In genomic region chr2:120871447-120872336, GRCm38 (mm10) we compare ENCODE assay signal across 13 mouse cellular contexts. TPM values are rescaled to one million over a fixed set of nuclear protein-coding genes. Genes with fewer than 3 reads are reported as not detected.
DNase-seq lines count a peak whose midpoint lies in the region; ATAC-seq and TF ChIP-seq lines count a peak whose summit lies in the region.
"Had no signal": no experiment of that assay in that cellular context is flagged by ENCODE, and none has a peak within 500 bp of the region (broad histone marks: within the 10 kb centered on the region; RNA-seq: fewer than 3 reads in every experiment).

No protein-coding gene starts in this region.

- WGBS in midbrain, embryonic 11.5 days, result 89% methylated on average over 9 of the region's 9 CpGs
- 70% methylated on average over 9 of the region's 9 CpGs for WGBS in midbrain, postnatal 0 days
- 67% methylated on average over 9 of the region's 9 CpGs for WGBS in stomach, postnatal 0 days

- H3K36me3 ChIP-seq in midbrain, embryonic 11.5 days (ENCODE audit: control insufficient read depth, insufficient read depth, low read length), result no peaks in the 10 kb centered on the region
- peaks cover 52% of the 10 kb centered on the region for H3K36me3 ChIP-seq in midbrain, postnatal 0 days (ENCODE audit: insufficient read depth, low read length)
- 0 out of 2 replicates have a peak, but pooled peaks cover 11% of the 10 kb centered on the region for H3K36me3 ChIP-seq in stomach, postnatal 0 days (ENCODE audit: control insufficient read depth, insufficient read depth, low read length)

- no peak overlapping the region for H3K4me2 ChIP-seq in midbrain, embryonic 11.5 days
- no peak overlapping the region for H3K4me2 ChIP-seq in midbrain, postnatal 0 days (ENCODE audit: low read depth, low read length, poor library complexity, severe bottlenecking)
- H3K4me2 ChIP-seq in stomach, postnatal 0 days (replicated peaks; ENCODE audit: low read depth), result no peak overlapping the region
- H3K4me2 ChIP-seq: liver, embryonic 15.5 days had no signal

- H3K9me3 ChIP-seq in midbrain, embryonic 11.5 days (ENCODE audit: control insufficient read depth, low read length), result no peaks in the 10 kb centered on the region
- H3K9me3 ChIP-seq in midbrain, postnatal 0 days (ENCODE audit: low read length), result no peaks in the 10 kb centered on the region
- H3K9me3 ChIP-seq in stomach, postnatal 0 days (ENCODE audit: control insufficient read depth, low read length), result no peaks in the 10 kb centered on the region
- H3K9me3 ChIP-seq: liver, embryonic 15.5 days had no signal

- ATAC-seq in midbrain, embryonic 11.5 days (ENCODE audit: low FRiP score), result no peak
- no peak for ATAC-seq in midbrain, postnatal 0 days (ENCODE audit: low FRiP score)
- ATAC-seq in stomach, postnatal 0 days (ENCODE audit: low FRiP score, low TSS enrichment), result no peak
- ATAC-seq: forebrain, embryonic 16.5 days had no signal

- no peaks in the 10 kb centered on the region for H3K4me1 ChIP-seq in midbrain, embryonic 11.5 days (ENCODE audit: control insufficient read depth, insufficient read depth, low read length)
- no peaks in the 10 kb centered on the region for H3K4me1 ChIP-seq in midbrain, postnatal 0 days (ENCODE audit: insufficient read depth, low read length)
- H3K4me1 ChIP-seq in stomach, postnatal 0 days (replicated peaks; ENCODE audit: control insufficient read depth, insufficient read depth), result no peaks in the 10 kb centered on the region
- H3K4me1 ChIP-seq: liver, embryonic 15.5 days had no signal

- H3K27ac ChIP-seq in midbrain, embryonic 11.5 days (ENCODE audit: low read depth, low read length), result no peak overlapping the region
- H3K27ac ChIP-seq in midbrain, postnatal 0 days (ENCODE audit: low read depth, low read length), result no peak overlapping the region
- peak overlapping the region; percentile 63; the same call in 1 of the 2 replicates for H3K27ac ChIP-seq in stomach, postnatal 0 days (replicated peaks)
- H3K27ac ChIP-seq: liver, embryonic 15.5 days had no signal

- no peak for TF ChIP-seq EP300 in stomach, postnatal 0 days (optimal IDR thresholded peaks at IDR 0.05)

- no peaks in the 10 kb centered on the region for H3K27me3 ChIP-seq in midbrain, embryonic 11.5 days (ENCODE audit: control insufficient read depth, insufficient read depth, low read length)
- H3K27me3 ChIP-seq in midbrain, postnatal 0 days (ENCODE audit: insufficient read depth, low read length), result no peaks in the 10 kb centered on the region
- no peaks in the 10 kb centered on the region for H3K27me3 ChIP-seq in stomach, postnatal 0 days (ENCODE audit: control insufficient read depth, insufficient read depth, low read length)
- H3K27me3 ChIP-seq: CH12.LX; liver, embryonic 15.5 days had no signal

- H3K4me3 ChIP-seq in midbrain, embryonic 11.5 days (ENCODE audit: low read depth, low read length), result no peak overlapping the region
- H3K4me3 ChIP-seq in midbrain, postnatal 0 days (ENCODE audit: low read depth, low read length), result no peak overlapping the region
- no peak overlapping the region for H3K4me3 ChIP-seq in stomach, postnatal 0 days (ENCODE audit: low read depth, low read length)
- H3K4me3 ChIP-seq: liver, embryonic 15.5 days had no signal

- no peak for TF ChIP-seq CTCF in midbrain, postnatal 0 days (IDR thresholded peaks at IDR 0.05)
- TF ChIP-seq CTCF in stomach, postnatal 0 days (IDR thresholded peaks at IDR 0.05; ENCODE audit: low read depth), result no peak

- peak; percentile 27 to 31 for DNase-seq in frontal cortex, postnatal 36 days (ENCODE audit: low spot score in 2 of 2)
- no peak for DNase-seq in frontal cortex, postnatal 25 days (ENCODE audit: low spot score in 2 of 2)
- DNase-seq in midbrain, embryonic 11.5 days (ENCODE audit: low spot score, missing footprints), result peak; percentile 71
- no peak for DNase-seq in midbrain, postnatal 0 days (ENCODE audit: low spot score)
- DNase-seq in heart, postnatal 4 days, result peak; percentile 48
- no peak for DNase-seq in stomach, postnatal 0 days (ENCODE audit: low spot score)
- DNase-seq in thymus, postnatal 4 days, result no peak
- DNase-seq in cerebellum, postnatal 25 days, result no peak
- DNase-seq: adrenal gland, adult 8-10 months; spleen, adult 18-20 months had no signal

- H3K9ac ChIP-seq in midbrain, embryonic 11.5 days (ENCODE audit: low read length), result no peak overlapping the region
- H3K9ac ChIP-seq in midbrain, postnatal 0 days (replicated peaks; ENCODE audit: low read length, poor library complexity, severe bottlenecking), result no peak overlapping the region
- H3K9ac ChIP-seq in stomach, postnatal 0 days (ENCODE audit: low read length), result no peak overlapping the region
- H3K9ac ChIP-seq: liver, embryonic 15.5 days had no signal

RNA-seq across cellular contexts. Expression of gene Ttbk2, which starts 21.3 kb away (rescaled TPM):
- 9.5 and 10.3 TPM in 2 replicates for polyA plus RNA-seq in midbrain, embryonic 11.5 days (2014; fragmentation: Nextera tagmentation; extraction: Ambion mirVana)
- total RNA-seq in midbrain, postnatal 0 days (2014; rRNA removed), result 65.3 and 85.9 TPM in 2 replicates
- polyA plus RNA-seq in midbrain, postnatal 0 days (2015; fragmentation: Nextera tagmentation; extraction: Ambion mirVana), result 7.4 and 8.7 TPM in 2 replicates
- 10 to 100 TPM; 17.2 to 18.3 TPM for total RNA-seq in heart, postnatal 4 days (2021)
- polyA plus RNA-seq in stomach, postnatal 0 days (2015; fragmentation: Nextera tagmentation; extraction: Ambion mirVana), result 0.95 and 1.2 TPM in 2 replicates

RNA-seq across cellular contexts. Expression of gene Cdan1, which starts 21.8 kb away (rescaled TPM):
- polyA plus RNA-seq in midbrain, embryonic 11.5 days (2014; fragmentation: Nextera tagmentation; extraction: Ambion mirVana), result 7.2 and 7.6 TPM in 2 replicates
- total RNA-seq in midbrain, postnatal 0 days (2014; rRNA removed), result 26.6 and 34.1 TPM in 2 replicates
- 4.8 and 6.3 TPM in 2 replicates for polyA plus RNA-seq in midbrain, postnatal 0 days (2015; fragmentation: Nextera tagmentation; extraction: Ambion mirVana)
- total RNA-seq in heart, postnatal 4 days (2021), result 10 to 100 TPM; 30.1 to 32.9 TPM
- 2.4 and 2.5 TPM in 2 replicates for polyA plus RNA-seq in stomach, postnatal 0 days (2015; fragmentation: Nextera tagmentation; extraction: Ambion mirVana)

Comparison
In these comparisons a context has a peak if more than half of its experiments do, and no peak if none do; other contexts are left out.
1. DNase-seq: peak in frontal cortex, postnatal 36 days (2 of 2), midbrain, embryonic 11.5 days (single experiment) and heart, postnatal 4 days (single experiment); none in frontal cortex, postnatal 25 days (0 of 2), midbrain, postnatal 0 days (single experiment), stomach, postnatal 0 days (single experiment), thymus, postnatal 4 days (single experiment) and cerebellum, postnatal 25 days (0 of 2).